ENCODE assay signal across 9 mouse cellular contexts in the genomic region with DNA sequence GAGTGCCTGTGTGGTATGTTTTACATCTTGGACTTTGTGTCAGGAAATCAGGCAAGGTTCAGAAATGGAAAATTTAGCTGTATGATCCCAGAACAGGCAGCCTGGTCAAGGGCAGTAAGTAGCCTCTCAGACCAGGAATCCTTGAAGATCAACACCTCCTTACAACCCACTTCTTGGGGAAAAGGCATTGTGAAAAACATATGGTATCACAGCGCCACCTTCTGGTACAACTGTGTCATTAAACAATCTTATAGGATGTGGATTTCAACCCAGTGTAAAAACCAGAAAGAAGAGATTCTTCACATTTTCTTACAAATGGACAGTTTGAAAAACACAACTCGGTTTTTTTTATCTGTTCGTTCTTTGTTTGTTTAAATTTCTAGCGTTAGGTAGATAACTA.
A peak's percentile ranks its signal among the peaks of the same experiment; 100 is the strongest.
DNase-seq lines count a peak whose midpoint lies in the region; TF ChIP-seq lines count a peak whose summit lies in the region.
"Had no signal": no experiment of that assay in that cellular context is flagged by ENCODE, and none has a peak within 500 bp of the region (broad histone marks: within the 10 kb centered on the region; RNA-seq: fewer than 3 reads in every experiment).

No protein-coding gene starts in this region.

- no peak for DNase-seq in heart, adult 2 months
- DNase-seq in heart, postnatal 36 days, result no peak
- DNase-seq in right cerebral cortex, adult 18-20 months, result peak; percentile 41
- DNase-seq in right cerebral cortex, postnatal 36 days (ENCODE audit: low spot score in 2 of 2), result no peak
- DNase-seq in cerebellum, postnatal 14 days, result peak; percentile 81
- DNase-seq in layer of hippocampus, postnatal 10 days (ENCODE audit: low spot score in 2 of 2), result peak; percentile 61 to 68
- peak; percentile 76 for DNase-seq in retina, postnatal 1 day
- no peak for DNase-seq in urinary bladder, adult 2 months (ENCODE audit: low spot score)

- no peak for TF ChIP-seq EP300 in heart, adult 2 months (IDR thresholded peaks at IDR 0.05; ENCODE audit: insufficient read depth, low read depth, low read length)

- 17% methylated on average over 4 of the region's 4 CpGs for WGBS in heart, adult 2 months

- no peaks in the 10 kb centered on the region for H3K36me3 ChIP-seq in heart, adult 2 months (ENCODE audit: control insufficient read depth, insufficient read depth, low read length)
- H3K36me3 ChIP-seq: neural tube, embryonic 13.5 days had no signal

- intact Hi-C loops in heart, adult 2 months (cut with DNase I), result loop anchor here (1.0 to 10.0 kb wide), 3 partner anchors 41 to 587 kb away; a partner anchor contains a TSS
- intact Hi-C loops in heart, postnatal 36 days (cut with DNase I), result loop anchor here (1.0 kb wide), 2 partner anchors 41 to 379 kb away; no protein-coding TSS in a partner anchor

- no peaks in the 10 kb centered on the region; the same call in 1 of the 2 replicates for H3K79me2 ChIP-seq in heart, adult 2 months (replicated peaks; ENCODE audit: control insufficient read depth, insufficient read depth, low read length)

- peaks cover 2% of the 10 kb centered on the region; the same call in 1 of the 2 replicates for H3K4me1 ChIP-seq in heart, adult 2 months (ENCODE audit: control insufficient read depth, insufficient read depth, low read length)

- H3K9ac ChIP-seq in heart, adult 2 months (ENCODE audit: low read depth, low read length), result no peak overlapping the region
- H3K9ac ChIP-seq: neural tube, embryonic 13.5 days had no signal

- no peak for TF ChIP-seq POLR2A in heart, adult 2 months (IDR thresholded peaks at IDR 0.05; ENCODE audit: insufficient read depth, low read depth, low read length)

- H3K4me3 ChIP-seq in heart, adult 2 months, result no peak overlapping the region
- H3K4me3 ChIP-seq: neural tube, embryonic 13.5 days had no signal

- no peak overlapping the region for H3K27ac ChIP-seq in heart, adult 2 months
- H3K27ac ChIP-seq: neural tube, embryonic 13.5 days had no signal

- peak; percentile 80 for TF ChIP-seq CTCF in heart, adult 2 months (IDR thresholded peaks at IDR 0.05)

- H3K27me3 ChIP-seq in heart, adult 2 months (ENCODE audit: control insufficient read depth, insufficient read depth, low read length), result no peaks in the 10 kb centered on the region

Comparison
In these comparisons a context has a peak if more than half of its experiments do, and no peak if none do; other contexts are left out.
1. DNase-seq: peak in right cerebral cortex, adult 18-20 months (single experiment), cerebellum, postnatal 14 days (2 of 2), layer of hippocampus, postnatal 10 days (2 of 2) and retina, postnatal 1 day (single experiment); none in heart, adult 2 months (0 of 2), heart, postnatal 36 days (0 of 2), right cerebral cortex, postnatal 36 days (0 of 2) and urinary bladder, adult 2 months (single experiment).